In the genomic region with DNA sequence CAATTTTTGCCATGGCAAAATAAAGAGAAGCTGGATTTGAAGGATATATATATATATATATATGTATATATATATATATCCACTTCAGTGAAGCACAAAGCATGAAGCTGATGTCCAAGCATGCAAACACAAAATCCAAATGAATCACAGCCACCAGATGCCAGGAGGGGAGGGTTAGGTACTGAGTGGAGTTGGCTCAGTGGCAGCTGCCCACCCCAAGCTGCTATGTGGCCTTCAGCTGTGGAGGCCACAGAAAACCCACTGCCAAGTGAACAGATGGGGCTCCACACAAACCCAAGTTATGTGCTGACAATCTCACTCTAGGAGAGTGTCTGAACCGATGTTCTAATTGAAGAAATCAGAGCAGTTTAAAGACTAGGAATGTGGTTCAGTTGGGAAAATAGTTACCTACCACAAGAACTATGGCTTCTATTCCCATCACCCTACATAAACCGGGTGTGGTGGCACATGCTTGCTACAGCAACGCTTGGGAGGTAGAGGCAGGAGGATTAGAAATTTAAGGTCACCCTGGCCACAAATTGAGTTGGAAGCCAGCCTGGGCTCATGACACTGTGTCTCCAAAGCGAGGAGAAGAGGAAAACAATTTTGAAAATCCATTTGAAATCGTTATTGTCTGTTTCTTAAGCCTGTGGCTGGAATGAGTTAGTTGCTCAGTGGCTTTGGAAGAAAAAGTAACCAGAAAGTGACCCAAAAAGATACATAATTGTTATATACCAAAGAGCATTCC, we compare ENCODE assay signal across 11 mouse cellular contexts.
DNase-seq lines count a peak whose midpoint lies in the region; ATAC-seq and TF ChIP-seq lines count a peak whose summit lies in the region.
"Had no signal": no experiment of that assay in that cellular context is flagged by ENCODE, and none has a peak within 500 bp of the region (broad histone marks: within the 10 kb centered on the region; RNA-seq: fewer than 3 reads in every experiment).

No protein-coding gene starts in this region.

- no peaks in the 10 kb centered on the region for H3K27me3 ChIP-seq in forebrain, postnatal 0 days (ENCODE audit: insufficient read depth, low read length)
- no peaks in the 10 kb centered on the region for H3K27me3 ChIP-seq in forebrain, embryonic 12.5 days
- no peaks in the 10 kb centered on the region for H3K27me3 ChIP-seq in midbrain, embryonic 11.5 days (ENCODE audit: control insufficient read depth, insufficient read depth, low read length)
- H3K27me3 ChIP-seq: embryonic facial prominence, embryonic 15.5 days had no signal

- ATAC-seq in forebrain, postnatal 0 days = no peak
- ATAC-seq in forebrain, embryonic 12.5 days (ENCODE audit: low FRiP score) = no peak
- no peak for ATAC-seq in midbrain, embryonic 11.5 days (ENCODE audit: low FRiP score)

- H3K4me3 ChIP-seq in forebrain, postnatal 0 days (ENCODE audit: low read depth, low read length) = no peak overlapping the region
- no peak overlapping the region for H3K4me3 ChIP-seq in forebrain, embryonic 12.5 days (replicated peaks)
- no peak overlapping the region for H3K4me3 ChIP-seq in midbrain, embryonic 11.5 days (ENCODE audit: low read depth, low read length)
- H3K4me3 ChIP-seq: embryonic facial prominence, embryonic 15.5 days had no signal

- H3K9ac ChIP-seq in forebrain, postnatal 0 days = no peak overlapping the region
- no peak overlapping the region for H3K9ac ChIP-seq in forebrain, embryonic 12.5 days
- H3K9ac ChIP-seq in midbrain, embryonic 11.5 days (ENCODE audit: low read length) = no peak overlapping the region
- H3K9ac ChIP-seq: embryonic facial prominence, embryonic 15.5 days had no signal

- no peak overlapping the region for H3K4me2 ChIP-seq in forebrain, postnatal 0 days (ENCODE audit: low read depth)
- H3K4me2 ChIP-seq in forebrain, embryonic 12.5 days = no peak overlapping the region
- no peak overlapping the region for H3K4me2 ChIP-seq in midbrain, embryonic 11.5 days
- H3K4me2 ChIP-seq: embryonic facial prominence, embryonic 15.5 days had no signal

- WGBS in forebrain, postnatal 0 days = 70% methylated on average over 5 of the region's 5 CpGs
- 85% methylated on average over 5 of the region's 5 CpGs for WGBS in forebrain, embryonic 12.5 days
- 77% methylated on average over 5 of the region's 5 CpGs for WGBS in midbrain, embryonic 11.5 days

- H3K4me1 ChIP-seq in forebrain, postnatal 0 days (ENCODE audit: insufficient read depth) = no peaks in the 10 kb centered on the region
- H3K4me1 ChIP-seq in forebrain, embryonic 12.5 days = peaks cover 5% of the 10 kb centered on the region; the same call in 1 of the 2 replicates
- H3K4me1 ChIP-seq in midbrain, embryonic 11.5 days (ENCODE audit: control insufficient read depth, insufficient read depth, low read length) = no peaks in the 10 kb centered on the region
- H3K4me1 ChIP-seq: embryonic facial prominence, embryonic 15.5 days had no signal

- peak; percentile 29 for DNase-seq in forebrain, postnatal 0 days
- peak; percentile 73 to 83 for DNase-seq in cerebellum, postnatal 25 days
- DNase-seq in layer of hippocampus, postnatal 25 days (ENCODE audit: extremely low spot score in 1 of 2, low spot score in 1 of 2) = peak; percentile 23 to 31
- peak; percentile 61 for DNase-seq in right cerebral cortex, postnatal 25 days
- DNase-seq in lung, adult 18-20 months = no peak
- no peak for DNase-seq in midbrain, embryonic 11.5 days (ENCODE audit: low spot score, missing footprints)
- DNase-seq in kidney, postnatal 4 days = no peak
- DNase-seq: B cell, adult 2 months; thymus, adult 2 months had no signal

- no peak overlapping the region for H3K27ac ChIP-seq in forebrain, postnatal 0 days (ENCODE audit: low read depth, low read length)
- no peak overlapping the region for H3K27ac ChIP-seq in forebrain, embryonic 12.5 days
- no peak overlapping the region for H3K27ac ChIP-seq in midbrain, embryonic 11.5 days (ENCODE audit: low read depth, low read length)
- H3K27ac ChIP-seq: embryonic facial prominence, embryonic 15.5 days had no signal

- no peaks in the 10 kb centered on the region for H3K36me3 ChIP-seq in forebrain, postnatal 0 days (ENCODE audit: insufficient read depth)
- H3K36me3 ChIP-seq in forebrain, embryonic 12.5 days (replicated peaks) = no peaks in the 10 kb centered on the region
- H3K36me3 ChIP-seq in midbrain, embryonic 11.5 days (ENCODE audit: control insufficient read depth, insufficient read depth, low read length) = no peaks in the 10 kb centered on the region
- H3K36me3 ChIP-seq: embryonic facial prominence, embryonic 15.5 days had no signal

- TF ChIP-seq CTCF in forebrain, postnatal 0 days (IDR thresholded peaks at IDR 0.05; ENCODE audit: low read depth) = no peak

- no peaks in the 10 kb centered on the region for H3K9me3 ChIP-seq in forebrain, postnatal 0 days (ENCODE audit: low read length)
- H3K9me3 ChIP-seq in forebrain, embryonic 12.5 days = no peaks in the 10 kb centered on the region
- H3K9me3 ChIP-seq in midbrain, embryonic 11.5 days (ENCODE audit: control insufficient read depth, low read length) = no peaks in the 10 kb centered on the region
- H3K9me3 ChIP-seq: embryonic facial prominence, embryonic 15.5 days had no signal

Comparison
In these comparisons a context has a peak if more than half of its experiments do, and no peak if none do; other contexts are left out.
1. DNase-seq: peak in forebrain, postnatal 0 days (single experiment), cerebellum, postnatal 25 days (2 of 2), layer of hippocampus, postnatal 25 days (2 of 2) and right cerebral cortex, postnatal 25 days (single experiment); none in lung, adult 18-20 months (0 of 2), midbrain, embryonic 11.5 days (single experiment) and kidney, postnatal 4 days (0 of 2).